Mouse (Mus musculus) liver, embryonic 13.5 days (tissue): Measurements from ENCODE around the gene Tfrc. TPM values are rescaled to one million over a fixed set of nuclear protein-coding genes. Genes with fewer than 3 reads are reported as not detected.
A peak's percentile ranks its signal among the peaks of the same experiment; 100 is the strongest.

ENCODE experiments used
- ATAC-seq: fragments of 200-750 bp; cut with Nextera tagmentation; 2 replicates; pipeline ENCODE4 v1.8.0; 2017; ENCODE audit warnings: low read depth, mild to moderate bottlenecking, moderate number of reproducible peaks, moderate library complexity
- DNase-seq: peaks from one replicate; pipeline ENCODE4 v3.0.0; 2022
- H3K27ac ChIP-seq: fragments of 300-500 bp; sonication (generic); 2 replicates; pipeline ENCODE4 v1.5.1; 2015; ENCODE audit warnings: moderate library complexity, mild to moderate bottlenecking, inconsistent platforms
- H3K27me3 ChIP-seq: fragments of 300-500 bp; sonication (generic); 2 replicates; pipeline ENCODE4 v1.6.1; 2015; ENCODE audit warnings: mild to moderate bottlenecking, inconsistent platforms
- H3K36me3 ChIP-seq: fragments of 300-500 bp; sonication (generic); 2 replicates; pipeline ENCODE4 v1.6.1; 2015; ENCODE audit warnings: mild to moderate bottlenecking, inconsistent platforms
- H3K4me1 ChIP-seq: fragments of 300-500 bp; sonication (generic); replicated peaks from 2 replicates; pipeline ENCODE4 v1.6.1; 2015; ENCODE audit warnings: inconsistent platforms
- H3K4me2 ChIP-seq: fragments of 300-500 bp; sonication (generic); 2 replicates; pipeline ENCODE4 v1.6.1; 2015; ENCODE audit warnings: inconsistent platforms, mild to moderate bottlenecking, moderate library complexity
- H3K4me3 ChIP-seq: fragments of 300-500 bp; sonication (generic); replicated peaks from 2 replicates; pipeline ENCODE4 v1.5.1; 2015; ENCODE audit warnings: mild to moderate bottlenecking, inconsistent platforms
- H3K9ac ChIP-seq: fragments of 300-500 bp; sonication (generic); 2 replicates; pipeline ENCODE4 v1.6.1; 2015; ENCODE audit warnings: mild to moderate bottlenecking, inconsistent platforms
- H3K9me3 ChIP-seq: fragments of 300-500 bp; sonication (generic); replicated peaks from 2 replicates; pipeline ENCODE4 v1.6.1; 2016; ENCODE audit warnings: inconsistent platforms
- WGBS: fragments of 180-500 bp; shearing (Covaris S2); methylation state at CpG from one replicate; pipeline ENCODE4 v1.1.7; 2015; ENCODE audit not compliant: insufficient replicate concordance; 5-methylcytosine and 5-hydroxymethylcytosine counted together
- polyA plus RNA-seq: library from polyadenylated mRNA; unstranded; fragments of >200 nt; fragmentation: Nextera tagmentation; extraction: Ambion mirVana; gene quantifications from 2 replicates; pipeline ENCODE4 v1.2.1, GENCODE M21; 2015

Gene Tfrc
- polyA plus RNA-seq, 1 experiment from 2014 or later, result 262 TPM

GRCm38 (mm10) chr16:32670354-32671124, 61.8 kb downstream of the Tfrc start:
- ATAC-seq (0 out of 2 replicates have a peak, but pooled peaks have one; percentile 9), DNase-seq (peak; percentile 57)
- H3K4me3 ChIP-seq, result no peak overlapping the region
- H3K36me3 ChIP-seq, result peaks cover 65% of the 10 kb centered on the region
- peak overlapping the region; percentile 26; the same call in 1 of the 2 replicates for H3K4me2 ChIP-seq
- H3K4me1 ChIP-seq, result peaks cover 86% of the 10 kb centered on the region
- 45% methylated on average over 10 of the region's 10 CpGs for WGBS
- peak overlapping the region; percentile 65 for H3K27ac ChIP-seq
- peak overlapping the region; percentile 40 for H3K9ac ChIP-seq
- no peaks in the 10 kb centered on the region for H3K9me3 ChIP-seq
- no peaks in the 10 kb centered on the region for H3K27me3 ChIP-seq

- Histone ChIP-seq H3K4me3 (no peak overlapping the region), H3K27me3 (no peaks in the 10 kb centered on the region), H3K4me1 (peaks cover 78% of the 10 kb centered on the region), H3K9ac (peak overlapping the region; percentile 40), H3K36me3 (peaks cover 73% of the 10 kb centered on the region), H3K27ac (peak overlapping the region; percentile 65; the same call in 1 of the 2 replicates), H3K4me2 (0 out of 2 replicates have a peak overlapping the region, but pooled peaks have one; percentile 4), H3K9me3 (no peaks in the 10 kb centered on the region)
- WGBS, result 74% methylated on average over 13 of the region's 13 CpGs
- DNase-seq (no peak), ATAC-seq (no peak)
Measured at GRCm38 (mm10) chr16:32671206-32671887, 62.6 kb downstream of the Tfrc start.

GRCm38 (mm10) chr16:32672250-32672649, 63.5 kb downstream of the Tfrc start:
- WGBS, result 74% methylated on average over 7 of the region's 7 CpGs
- no peak overlapping the region for H3K9ac ChIP-seq

GRCm38 (mm10) chr16:32672861-32673560, 64.3 kb downstream of the Tfrc start:
- Histone ChIP-seq H3K9me3 (no peaks in the 10 kb centered on the region), H3K27me3 (no peaks in the 10 kb centered on the region), H3K4me3 (no peak overlapping the region), H3K36me3 (peaks cover 81% of the 10 kb centered on the region), H3K27ac (peak overlapping the region; percentile 62), H3K9ac (no peak overlapping the region), H3K4me1 (peaks cover 65% of the 10 kb centered on the region), H3K4me2 (no peak overlapping the region)
- no peak for DNase-seq
- ATAC-seq, result 0 out of 2 replicates have a peak, but pooled peaks have one; percentile 27
- 74% methylated on average over 13 of the region's 13 CpGs for WGBS

More at GRCm38 (mm10) chr16:32672250-32672649, 63.5 kb downstream of the Tfrc start:
- peaks cover 72% of the 10 kb centered on the region for H3K4me1 ChIP-seq
- DNase-seq (no peak), ATAC-seq (no peak)
- no peaks in the 10 kb centered on the region for H3K27me3 ChIP-seq
- no peaks in the 10 kb centered on the region for H3K9me3 ChIP-seq
- H3K27ac ChIP-seq, result peak overlapping the region; percentile 62
- no peak overlapping the region for H3K4me3 ChIP-seq
- H3K4me2 ChIP-seq, result 0 out of 2 replicates have a peak overlapping the region, but pooled peaks have one; percentile 4
- peaks cover 81% of the 10 kb centered on the region for H3K36me3 ChIP-seq

GRCm38 (mm10) chr16:32674121-32674740, 65.5 kb downstream of the Tfrc start:
- no peak overlapping the region for H3K4me3 ChIP-seq
- WGBS, result 88% methylated on average over 17 of the region's 17 CpGs
- H3K4me2 ChIP-seq, result no peak overlapping the region
- 0 out of 2 replicates have a peak overlapping the region, but pooled peaks have one; percentile 10 for H3K27ac ChIP-seq
- no peak for ATAC-seq
- no peak for DNase-seq
- no peaks in the 10 kb centered on the region for H3K9me3 ChIP-seq
- peaks cover 56% of the 10 kb centered on the region for H3K4me1 ChIP-seq
- H3K9ac ChIP-seq, result no peak overlapping the region
- H3K36me3 ChIP-seq, result peaks cover 83% of the 10 kb centered on the region
- no peaks in the 10 kb centered on the region for H3K27me3 ChIP-seq

GRCm38 (mm10) chr16:32677040-32677700, 68.5 kb downstream of the Tfrc start:
- no peak overlapping the region for H3K4me2 ChIP-seq
- no peak overlapping the region for H3K9ac ChIP-seq
- ATAC-seq, result no peak
- DNase-seq, result no peak
- H3K27me3 ChIP-seq, result no peaks in the 10 kb centered on the region
- no peak overlapping the region for H3K4me3 ChIP-seq
- H3K4me1 ChIP-seq, result peaks cover 27% of the 10 kb centered on the region
- no peaks in the 10 kb centered on the region for H3K9me3 ChIP-seq
- peak overlapping the region; percentile 18; the same call in 1 of the 2 replicates for H3K27ac ChIP-seq
- H3K36me3 ChIP-seq, result peaks cover 75% of the 10 kb centered on the region
- 79% methylated on average over 10 of the region's 10 CpGs for WGBS

GRCm38 (mm10) chr16:32677903-32678302, 69.2 kb downstream of the Tfrc start:
- no peak overlapping the region for H3K9ac ChIP-seq
- DNase-seq (no peak), ATAC-seq (no peak)
- H3K4me3 ChIP-seq, result no peak overlapping the region
- no peak overlapping the region for H3K27ac ChIP-seq
- H3K4me2 ChIP-seq, result no peak overlapping the region
- 82% methylated on average over 14 of the region's 14 CpGs for WGBS
- H3K9me3 ChIP-seq, result no peaks in the 10 kb centered on the region
- peaks cover 20% of the 10 kb centered on the region for H3K4me1 ChIP-seq
- H3K36me3 ChIP-seq, result peaks cover 77% of the 10 kb centered on the region
- H3K27me3 ChIP-seq, result no peaks in the 10 kb centered on the region

- ATAC-seq, result no peak
- Histone ChIP-seq H3K4me1 (peaks cover 12% of the 10 kb centered on the region), H3K4me3 (no peak overlapping the region), H3K27ac (peak overlapping the region; percentile 32; the same call in 1 of the 2 replicates), H3K9me3 (no peaks in the 10 kb centered on the region), H3K36me3 (peaks cover 78% of the 10 kb centered on the region), H3K27me3 (no peaks in the 10 kb centered on the region), H3K4me2 (no peak overlapping the region), H3K9ac (no peak overlapping the region)
- DNase-seq, result no peak
- 70% methylated on average over 14 of the region's 14 CpGs for WGBS
Measured at GRCm38 (mm10) chr16:32678812-32679211, 70.1 kb downstream of the Tfrc start.

- Histone ChIP-seq H3K27me3 (no peaks in the 10 kb centered on the region), H3K4me2 (no peak overlapping the region), H3K4me3 (no peak overlapping the region), H3K9me3 (no peaks in the 10 kb centered on the region), H3K9ac (no peak overlapping the region), H3K4me1 (peaks cover 8% of the 10 kb centered on the region; the same call in 1 of the 2 replicates), H3K27ac (no peak overlapping the region), H3K36me3 (peaks cover 66% of the 10 kb centered on the region)
- ATAC-seq (no peak), DNase-seq (no peak)
- WGBS, result 88% methylated on average over 16 of the region's 16 CpGs
Measured at GRCm38 (mm10) chr16:32679976-32680375, 71.3 kb downstream of the Tfrc start.

- H3K36me3 ChIP-seq, result peaks cover 58% of the 10 kb centered on the region
- no peak for DNase-seq
- no peak for ATAC-seq
Measured at GRCm38 (mm10) chr16:32680806-32681205, 72.1 kb downstream of the Tfrc start.

More at GRCm38 (mm10) chr16:32680806-32681205, 72.1 kb downstream of the Tfrc start:
- no peak overlapping the region for H3K27ac ChIP-seq
- H3K4me3 ChIP-seq, result no peak overlapping the region
- H3K4me1 ChIP-seq, result peaks cover 8% of the 10 kb centered on the region; the same call in 1 of the 2 replicates
- no peak overlapping the region for H3K9ac ChIP-seq
- H3K9me3 ChIP-seq, result no peaks in the 10 kb centered on the region
- WGBS, result 83% methylated on average over 6 of the region's 6 CpGs
- H3K27me3 ChIP-seq, result no peaks in the 10 kb centered on the region
- no peak overlapping the region for H3K4me2 ChIP-seq
